Mouse (Mus musculus) kidney, postnatal 14 days (tissue): Measurements from ENCODE around the gene Rgsl1.
A peak's percentile ranks its signal among the peaks of the same experiment; 100 is the strongest.
"Not testable (repeated sequence)": the region's sequence is repeated elsewhere in the genome, so short reads cannot be mapped to it uniquely, and the experiment has no call there.

ENCODE experiments used
- DNase-seq: peaks from one replicate; pipeline ENCODE4 v3.0.0; 2022; ENCODE audit warnings: mixed read lengths

Rgsl1 gene

GRCm38 (mm10) chr1:153844042-153844441 is at the start of gene Rgsl1:
TSS of gene Rgsl1 (minus strand) at chr1:153844142.
- no peak for DNase-seq

GRCm38 (mm10) chr1:153891442-153891841 is 47.5 kb upstream of the Rgsl1 start, which contains the start of gene Teddm1a:
TSS of gene Teddm1a (plus strand) at chr1:153891742.
- no peak for DNase-seq

GRCm38 (mm10) chr1:153890121-153890520 is 46.2 kb upstream of the Rgsl1 start:
- no peak for DNase-seq

GRCm38 (mm10) chr1:153886024-153886633 is 42.2 kb upstream of the Rgsl1 start:
- no peak for DNase-seq

- DNase-seq, result not testable (repeated sequence)
Observed at GRCm38 (mm10) chr1:153880391-153880790, 36.4 kb upstream of the Rgsl1 start.

- no peak for DNase-seq
Observed at GRCm38 (mm10) chr1:153874045-153874444, 30.1 kb upstream of the Rgsl1 start, which contains the start of gene Teddm1b. TSS of gene Teddm1b (plus strand) at chr1:153874345.

- DNase-seq, result no peak
Observed at GRCm38 (mm10) chr1:153855946-153856345, 12.0 kb upstream of the Rgsl1 start.

GRCm38 (mm10) chr1:153852696-153853095 is 8.8 kb upstream of the Rgsl1 start:
- not testable (repeated sequence) for DNase-seq

GRCm38 (mm10) chr1:153846867-153847266 is 2.9 kb upstream of the Rgsl1 start:
- DNase-seq, result no peak

GRCm38 (mm10) chr1:153846420-153846819 is 2.5 kb upstream of the Rgsl1 start:
- DNase-seq, result no peak

GRCm38 (mm10) chr1:153842121-153842740 is 1.7 kb downstream of the Rgsl1 start:
- DNase-seq, result no peak

- DNase-seq, result no peak
Observed at GRCm38 (mm10) chr1:153836036-153836435, 7.9 kb downstream of the Rgsl1 start.

- no peak for DNase-seq
Observed at GRCm38 (mm10) chr1:153830746-153831145, 13.2 kb downstream of the Rgsl1 start.

- DNase-seq, result no peak
Observed at GRCm38 (mm10) chr1:153820216-153820615, 23.7 kb downstream of the Rgsl1 start.

- no peak for DNase-seq
Observed at GRCm38 (mm10) chr1:153814278-153814677, 29.7 kb downstream of the Rgsl1 start.

- DNase-seq, result peak; percentile 73
Observed at GRCm38 (mm10) chr1:153807390-153807993, 36.5 kb downstream of the Rgsl1 start.

- no peak for DNase-seq
Observed at GRCm38 (mm10) chr1:153803530-153803929, 40.4 kb downstream of the Rgsl1 start.

GRCm38 (mm10) chr1:153802691-153803090 is 41.3 kb downstream of the Rgsl1 start:
- DNase-seq, result peak; percentile 18

GRCm38 (mm10) chr1:153794241-153794640 is 49.7 kb downstream of the Rgsl1 start:
- no peak for DNase-seq

GRCm38 (mm10) chr1:153790708-153791107 is 53.2 kb downstream of the Rgsl1 start:
- DNase-seq, result no peak

GRCm38 (mm10) chr1:153785608-153786007 is 58.3 kb downstream of the Rgsl1 start:
- no peak for DNase-seq

- no peak for DNase-seq
Observed at GRCm38 (mm10) chr1:153783339-153783738, 60.6 kb downstream of the Rgsl1 start.

GRCm38 (mm10) chr1:153778205-153778604 is 65.7 kb downstream of the Rgsl1 start:
- DNase-seq, result no peak

- DNase-seq, result no peak
Observed at GRCm38 (mm10) chr1:153776257-153776656, 67.7 kb downstream of the Rgsl1 start.
